Mouse (Mus musculus) adrenal gland, postnatal 14 days (tissue): Measurements from ENCODE around the gene Lrr1. TPM values are rescaled to one million over a fixed set of nuclear protein-coding genes. Genes with fewer than 3 reads are reported as not detected.
A peak's percentile ranks its signal among the peaks of the same experiment; 100 is the strongest.

Experiments
- DNase-seq: peaks from one replicate; pipeline ENCODE4 v3.0.0; 2021; ENCODE audit warnings: mixed read lengths
- microRNA-seq, 2 experiments: library from miRNA; unstranded; fragments of <30 nt; microRNA quantifications; one replicate each; pipeline ENCODE4 v1.2.0; 2021
- total RNA-seq: library from RNA; stranded (reverse); gene quantifications from 2 replicates; pipeline ENCODE4 v1.2.3, GENCODE M21; 2021

Lrr1 gene
- total RNA-seq, 1 experiment from 2014 or later = 2.3 TPM

DNA sequence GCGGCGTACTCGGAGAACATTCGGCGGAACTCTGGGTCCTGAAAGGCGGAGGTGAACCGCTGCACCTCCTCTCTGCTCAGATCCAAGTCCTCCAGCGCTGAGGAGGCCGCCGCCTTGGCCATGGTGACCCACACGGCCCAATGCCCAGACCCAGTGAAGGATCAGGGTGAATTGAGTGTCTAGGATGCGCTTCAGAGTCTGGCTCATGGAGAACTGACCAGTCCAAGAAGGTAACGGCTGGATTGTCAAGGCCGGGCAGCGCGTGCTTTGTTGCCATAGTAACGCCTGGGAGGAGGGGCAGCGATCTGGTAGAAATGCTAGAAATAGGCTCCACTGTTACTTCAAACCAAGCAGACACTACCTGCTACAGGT, 29.5 kb downstream of the Lrr1 start, which contains the start of gene Dnaaf2:
Dnaaf2 (minus strand) TSS at position 266 of the 372 bp plus-strand sequence.
- peak; percentile 91 for DNase-seq

- DNase-seq = no peak
Observed at GRCm38 (mm10) chr12:69198985-69199384, 30.4 kb downstream of the Lrr1 start.

DNA sequence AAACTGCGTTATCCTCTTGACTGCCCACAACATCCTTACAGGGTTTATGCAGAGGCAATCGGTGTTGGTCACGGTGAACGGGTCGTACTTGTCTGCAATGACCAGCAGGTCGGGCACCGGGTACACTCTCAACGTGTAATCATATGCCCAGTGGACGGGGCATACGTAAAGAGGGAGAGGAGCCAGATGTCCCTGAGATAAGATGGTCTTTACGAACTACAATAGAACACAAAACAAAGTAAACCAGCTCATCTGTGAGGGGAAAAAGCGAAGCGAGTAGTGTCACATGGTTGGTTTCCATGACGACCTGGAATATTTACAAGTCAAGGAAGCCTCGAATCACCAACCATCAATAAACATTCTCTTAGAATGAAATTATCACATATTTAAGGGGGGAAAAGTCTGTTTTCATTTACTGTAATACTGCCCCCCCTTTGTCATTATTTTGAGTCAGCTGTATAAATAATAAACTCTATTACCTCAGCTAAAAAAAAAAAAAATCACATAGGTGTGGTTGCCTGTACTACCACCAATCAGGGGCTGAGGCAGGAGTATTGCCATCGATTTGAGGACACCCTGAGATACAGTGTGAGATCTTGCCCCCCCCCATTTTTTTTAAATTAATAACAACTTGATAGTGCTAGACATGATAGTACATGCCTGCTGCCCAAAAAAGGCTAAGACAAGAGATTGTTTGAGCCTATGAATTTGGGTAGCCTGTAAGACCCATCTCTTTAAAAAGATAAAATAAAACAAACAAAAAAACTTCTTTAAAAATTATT, 35.6 kb downstream of the Lrr1 start, which contains the start of gene Gm49384:
Gm49384 (minus strand) TSS at position 216 of the 782 bp plus-strand sequence.
- no peak for DNase-seq

GRCm38 (mm10) chr12:69207396-69207795, 38.8 kb downstream of the Lrr1 start:
- no peak for DNase-seq

DNA sequence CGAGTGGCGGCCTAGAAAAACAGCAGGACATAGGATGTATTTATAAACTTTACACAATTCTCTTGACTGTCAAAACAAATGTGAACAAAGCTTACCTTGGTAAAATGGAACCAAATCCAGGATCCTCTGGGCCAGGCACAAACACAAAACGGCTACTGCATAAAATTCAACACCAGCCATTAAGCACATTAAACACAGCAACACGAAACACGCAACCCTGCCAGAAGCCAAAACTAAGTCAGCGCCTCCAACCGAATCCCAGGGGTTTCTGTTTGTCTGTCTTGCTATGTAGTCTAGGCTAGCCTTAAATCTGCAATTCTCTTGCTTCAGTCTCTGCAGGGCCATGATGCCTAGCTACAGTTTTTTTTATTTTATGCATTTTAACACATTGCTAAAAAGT, 39.3 kb downstream of the Lrr1 start:
- no peak for DNase-seq

DNA sequence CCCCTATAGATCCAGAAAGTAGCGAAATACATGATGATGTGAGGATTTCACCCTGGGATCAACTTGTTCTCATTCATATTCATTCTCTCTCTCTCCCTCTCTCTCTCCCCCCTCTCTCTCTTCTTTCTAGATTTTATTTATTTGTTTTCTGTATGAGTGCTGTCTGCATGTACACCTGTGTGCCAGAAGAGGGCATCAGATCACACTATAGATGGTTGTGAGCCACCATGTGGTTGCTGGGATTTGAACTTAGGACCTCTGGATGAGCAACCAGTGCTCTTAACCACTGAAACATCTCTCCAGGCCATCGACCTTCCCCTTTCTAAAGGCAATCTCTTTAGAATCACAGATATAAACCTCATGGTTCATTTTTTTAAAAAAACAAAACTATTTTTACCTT, 39.9 kb downstream of the Lrr1 start:
- DNase-seq = no peak

- DNase-seq = peak; percentile 27
Observed at GRCm38 (mm10) chr12:69210056-69210979, 41.7 kb downstream of the Lrr1 start.

GRCm38 (mm10) chr12:69211057-69211456, 42.4 kb downstream of the Lrr1 start:
- DNase-seq = no peak

DNA sequence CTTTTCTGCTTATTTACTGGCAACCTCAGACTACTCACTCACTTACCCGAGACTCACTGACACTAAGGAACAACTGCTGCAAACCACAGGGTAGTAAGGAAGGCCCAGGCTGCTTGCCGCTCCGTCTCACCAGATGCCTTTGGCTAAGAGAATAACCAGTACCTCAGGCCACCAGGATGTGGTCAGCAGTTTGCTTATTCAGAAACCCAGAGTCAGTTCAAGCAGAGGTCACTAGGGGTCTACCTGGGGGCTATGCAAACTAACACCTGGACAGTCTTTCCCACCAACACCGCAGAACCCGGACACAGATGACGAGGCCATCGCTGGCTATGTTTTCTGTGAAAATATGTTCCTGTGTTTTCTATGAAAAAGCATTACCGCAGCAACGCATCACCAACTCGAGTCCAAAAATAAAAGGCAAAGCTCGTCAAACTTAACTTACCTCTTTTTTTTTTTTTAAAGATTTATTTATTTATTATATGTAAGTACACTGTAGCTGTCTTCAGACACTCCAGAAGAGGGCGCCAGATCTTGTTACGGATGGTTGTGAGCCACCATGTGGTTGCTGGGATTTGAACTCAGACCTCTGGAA, 44.7 kb downstream of the Lrr1 start:
- no peak for DNase-seq

DNA sequence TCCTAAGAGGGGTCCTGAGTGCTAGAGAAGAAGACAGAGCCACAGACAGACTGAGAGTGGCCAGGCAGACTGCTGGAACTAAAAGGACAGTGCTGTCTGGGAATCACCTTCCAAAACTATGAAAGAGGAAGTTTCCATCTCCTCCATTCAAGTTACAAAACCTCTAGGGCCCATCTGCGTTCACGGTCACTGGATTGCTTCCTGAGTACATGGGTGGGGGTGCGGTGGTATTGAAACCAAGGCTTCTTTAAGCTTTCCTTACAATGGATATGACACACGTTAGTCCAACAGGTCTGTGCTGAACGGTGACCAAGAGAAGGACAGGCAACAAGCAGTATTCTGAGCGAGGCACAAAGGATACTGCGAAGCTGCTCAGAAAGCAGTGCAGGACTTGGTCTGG, 45.8 kb downstream of the Lrr1 start:
- no peak for DNase-seq

DNA sequence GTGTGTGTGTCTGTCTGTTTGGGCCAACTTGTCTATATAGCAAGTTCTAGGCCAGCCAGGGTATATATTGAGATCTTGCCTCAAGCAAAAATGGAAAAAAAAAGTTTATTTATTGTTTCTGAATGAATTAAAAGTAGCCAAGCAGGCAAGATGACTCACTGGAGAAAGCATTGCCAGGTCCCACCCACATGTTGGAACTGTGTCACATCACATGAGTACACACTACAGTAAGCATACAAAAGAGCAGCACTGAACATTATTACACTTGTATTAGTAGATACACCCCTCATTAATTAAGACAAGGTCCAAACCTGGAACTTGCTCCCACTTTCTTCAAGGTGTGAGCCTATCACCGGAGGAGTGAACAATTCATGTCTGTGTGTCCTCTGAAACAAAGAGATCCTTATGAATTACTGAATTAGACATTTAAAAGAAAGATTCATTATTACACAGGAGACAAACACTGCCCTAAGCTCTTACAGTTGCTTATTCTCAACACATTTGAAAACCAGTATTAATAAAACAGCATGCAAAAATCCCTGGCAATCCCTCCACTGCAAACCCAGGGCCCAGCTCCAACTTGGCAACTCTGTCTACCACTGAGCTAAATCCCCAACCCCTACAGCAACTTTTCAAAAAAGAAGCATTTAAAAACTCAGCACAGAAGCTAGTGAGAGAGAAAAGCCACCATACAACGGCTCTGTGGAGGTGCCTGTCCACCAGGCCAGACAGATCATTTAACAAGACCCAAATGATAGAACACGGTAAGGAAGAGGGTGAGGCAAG, 46.6 kb downstream of the Lrr1 start:
- DNase-seq = peak; percentile 73

DNA sequence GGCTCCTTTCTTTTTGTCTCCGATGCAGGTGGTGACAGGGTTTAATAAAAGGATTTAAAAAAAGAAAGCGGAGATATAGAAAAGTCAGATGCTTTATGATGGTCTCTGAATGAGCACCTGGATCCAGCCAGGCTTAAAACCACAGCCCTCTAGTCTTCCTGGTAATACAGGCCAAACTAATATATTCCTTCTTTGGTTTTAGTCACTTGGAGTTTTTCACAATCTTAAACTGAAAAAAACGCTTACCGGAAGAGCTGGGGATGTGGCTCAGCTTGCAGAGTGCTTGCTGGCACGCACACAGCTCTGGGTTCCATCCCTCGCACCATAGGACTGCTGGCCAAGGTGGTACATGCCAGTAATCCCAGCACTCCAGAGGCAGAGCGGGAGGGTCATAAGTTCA, 48.0 kb downstream of the Lrr1 start:
- no peak for DNase-seq

DNA sequence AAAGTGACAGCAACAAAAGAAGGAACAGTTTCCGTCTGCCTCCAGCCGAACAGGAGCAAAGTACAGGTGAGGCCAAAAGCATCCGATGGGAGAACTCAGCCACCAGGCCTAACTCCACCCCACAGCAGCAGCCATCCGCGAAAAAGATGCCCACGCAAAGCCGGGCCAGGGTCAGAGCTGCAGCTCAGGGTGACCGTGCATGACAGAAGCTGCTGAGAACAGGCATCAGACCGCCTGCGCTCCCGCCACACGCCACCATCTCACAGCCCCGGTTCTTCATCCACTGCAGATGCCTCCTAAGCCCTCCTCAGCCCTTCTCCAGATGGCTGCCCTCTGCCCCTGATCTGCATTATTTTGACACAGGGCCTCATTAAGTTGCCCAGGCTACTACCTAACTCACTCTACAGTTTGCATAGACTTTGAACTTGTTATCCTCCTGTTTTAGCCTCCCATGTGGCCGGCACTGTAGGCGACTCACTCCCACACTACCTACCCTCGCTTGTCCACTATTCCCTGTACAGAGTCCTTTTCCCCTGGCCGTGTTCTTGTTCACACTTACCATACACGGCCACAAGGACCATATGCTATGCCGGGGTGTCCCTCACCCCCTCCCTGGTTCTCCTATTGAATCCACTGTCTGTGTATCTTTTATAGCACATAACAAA, 52.1 kb downstream of the Lrr1 start:
- DNase-seq = no peak

GRCm38 (mm10) chr12:69227776-69228466, 59.3 kb downstream of the Lrr1 start, which contains the start of gene Pole2:
Pole2 (minus strand) TSS chr12:69228195.
- peak; percentile 94 for DNase-seq

Small RNAs within 50 kb of the gene (microRNA-seq; reads per million reads assigned to microRNA genes)
- 0 reads per million in 2 experiments for gene Gm47287
- gene Gm47295 = 4.9 to 6.8 reads per million in 2 experiments

Other genes with a start within 250 kb of the Lrr1 start
- 1,456 and 1,768 TPM in 2 replicates for gene Rps29, start 9.6 kb upstream of the Lrr1 start, total RNA-seq
- 575 and 595 TPM in 2 replicates for gene Rpl36al, start 15.3 kb downstream of the Lrr1 start, total RNA-seq
- 43.6 and 53.0 TPM in 2 replicates for gene Mgat2, start 15.3 kb downstream of the Lrr1 start, total RNA-seq
- 6.2 and 7.2 TPM in 2 replicates for gene Gm49383, start 28.3 kb downstream of the Lrr1 start, total RNA-seq
- gene Dnaaf2, start 29.6 kb downstream of the Lrr1 start, total RNA-seq = 1.0 and 1.7 TPM in 2 replicates
- 3.9 and 4.4 TPM in 2 replicates for gene Gm49384, start 35.5 kb downstream of the Lrr1 start, total RNA-seq
- gene Pole2, start 59.4 kb downstream of the Lrr1 start, total RNA-seq = 5.3 and 5.7 TPM in 2 replicates
- gene Klhdc1, start 72.4 kb downstream of the Lrr1 start, total RNA-seq = 7.8 and 10.0 TPM in 2 replicates
- 55.6 and 67.7 TPM in 2 replicates for gene Klhdc2, start 127.9 kb downstream of the Lrr1 start, total RNA-seq
- gene Nemf, start 188.4 kb downstream of the Lrr1 start, total RNA-seq = 39.1 and 45.4 TPM in 2 replicates
- gene Arf6, start 203.3 kb downstream of the Lrr1 start, total RNA-seq = 111 and 117 TPM in 2 replicates
- 1.2 TPM in 1 of 2 replicates, not detected in the other for gene Gm9887, start 203.6 kb downstream of the Lrr1 start, total RNA-seq